Mouse (Mus musculus): ENCODE results near the gene Phf1. TPM values are rescaled to one million over a fixed set of nuclear protein-coding genes. Genes with fewer than 3 reads are reported as not detected.
A peak's percentile ranks its signal among the peaks of the same experiment; 100 is the strongest.

Gene Phf1
- polyA plus RNA-seq, 1 experiment from 2014 or later = 29.5 TPM

GRCm38 (mm10) chr17:26947231-26948100, 14.6 kb downstream of the Phf1 start:
- Histone ChIP-seq H3K4me3 (peak overlapping the region; percentile 32), H3K9ac (peak overlapping the region; percentile 41; the same call in 1 of the 2 replicates), H3K4me2 (peak overlapping the region; percentile 65), H3K4me1 (peaks cover 79% of the 10 kb centered on the region), H3K27ac (peak overlapping the region; percentile 76), H3K36me3 (replicated peaks) (no peaks in the 10 kb centered on the region), H3K27me3 (replicated peaks) (no peaks in the 10 kb centered on the region), H3K9me3 (no peaks in the 10 kb centered on the region)
- 18% methylated on average over 12 of the region's 12 CpGs for WGBS
- ATAC-seq (replicated peaks) = no peak

GRCm38 (mm10) chr17:26948316-26949050, 15.6 kb downstream of the Phf1 start:
- peaks cover 84% of the 10 kb centered on the region for H3K4me1 ChIP-seq
- H3K4me3 ChIP-seq = peak overlapping the region; percentile 72
- H3K27me3 ChIP-seq (replicated peaks) = no peaks in the 10 kb centered on the region
- ATAC-seq (replicated peaks) = no peak
- H3K27ac ChIP-seq = peak overlapping the region; percentile 92
- under 1% methylated on average over 35 of the region's 87 CpGs for WGBS
- H3K9me3 ChIP-seq = no peaks in the 10 kb centered on the region
- no peaks in the 10 kb centered on the region for H3K36me3 ChIP-seq (replicated peaks)
- peak overlapping the region; percentile 82 for H3K9ac ChIP-seq
- peak overlapping the region; percentile 83 for H3K4me2 ChIP-seq

GRCm38 (mm10) chr17:26949051-26949577, 16.3 kb downstream of the Phf1 start:
- peak overlapping the region; percentile 72 for H3K4me3 ChIP-seq
- peak overlapping the region; percentile 92 for H3K27ac ChIP-seq
- peak; percentile 13; the same call in 1 of the 2 replicates for ATAC-seq (replicated peaks)
- H3K4me1 ChIP-seq = peaks cover 87% of the 10 kb centered on the region
- 6% methylated on average over 12 of the region's 14 CpGs for WGBS
- no peaks in the 10 kb centered on the region for H3K36me3 ChIP-seq (replicated peaks)
- peak overlapping the region; percentile 83 for H3K4me2 ChIP-seq
- H3K9me3 ChIP-seq = no peaks in the 10 kb centered on the region
- H3K9ac ChIP-seq = peak overlapping the region; percentile 82
- no peaks in the 10 kb centered on the region for H3K27me3 ChIP-seq (replicated peaks)

GRCm38 (mm10) chr17:26949866-26950265, 17.0 kb downstream of the Phf1 start:
- ATAC-seq (replicated peaks) = no peak
- peak overlapping the region; percentile 82 for H3K9ac ChIP-seq
- H3K4me1 ChIP-seq = peaks cover 84% of the 10 kb centered on the region
- H3K4me2 ChIP-seq = peak overlapping the region; percentile 83
- H3K36me3 ChIP-seq (replicated peaks) = peaks cover 3% of the 10 kb centered on the region; the same call in 1 of the 2 replicates
- WGBS = 26% methylated on average over 5 of the region's 5 CpGs
- H3K27me3 ChIP-seq (replicated peaks) = no peaks in the 10 kb centered on the region
- peak overlapping the region; percentile 92 for H3K27ac ChIP-seq
- peak overlapping the region; percentile 72 for H3K4me3 ChIP-seq
- H3K9me3 ChIP-seq = no peaks in the 10 kb centered on the region

- Histone ChIP-seq H3K9me3 (no peaks in the 10 kb centered on the region), H3K27ac (peak overlapping the region; percentile 92), H3K27me3 (replicated peaks) (no peaks in the 10 kb centered on the region), H3K4me2 (peak overlapping the region; percentile 83), H3K4me3 (peak overlapping the region; percentile 72), H3K36me3 (replicated peaks) (peaks cover 11% of the 10 kb centered on the region; the same call in 1 of the 2 replicates), H3K4me1 (peaks cover 77% of the 10 kb centered on the region), H3K9ac (peak overlapping the region; percentile 82)
- ATAC-seq (replicated peaks) = no peak
- WGBS = 28% methylated on average over 7 of the region's 7 CpGs
Observed at GRCm38 (mm10) chr17:26950560-26951288, 17.9 kb downstream of the Phf1 start.

- ATAC-seq (replicated peaks) = peak; percentile 65
- Histone ChIP-seq H3K4me1 (peaks cover 70% of the 10 kb centered on the region), H3K27ac (peak overlapping the region; percentile 92), H3K4me3 (peak overlapping the region; percentile 72), H3K9ac (peak overlapping the region; percentile 82), H3K9me3 (no peaks in the 10 kb centered on the region), H3K4me2 (peak overlapping the region; percentile 83), H3K27me3 (replicated peaks) (no peaks in the 10 kb centered on the region), H3K36me3 (replicated peaks) (peaks cover 12% of the 10 kb centered on the region; the same call in 1 of the 2 replicates)
- 2% methylated on average over 11 of the region's 11 CpGs for WGBS
Observed at GRCm38 (mm10) chr17:26951406-26951805, 18.6 kb downstream of the Phf1 start.

GRCm38 (mm10) chr17:26951952-26952877, 19.4 kb downstream of the Phf1 start:
- ATAC-seq (replicated peaks) = no peak
- H3K36me3 ChIP-seq (replicated peaks) = peaks cover 19% of the 10 kb centered on the region
- peaks cover 62% of the 10 kb centered on the region for H3K4me1 ChIP-seq
- peak overlapping the region; percentile 92 for H3K27ac ChIP-seq
- peak overlapping the region; percentile 82 for H3K9ac ChIP-seq
- peak overlapping the region; percentile 72 for H3K4me3 ChIP-seq
- peak overlapping the region; percentile 83 for H3K4me2 ChIP-seq
- no peaks in the 10 kb centered on the region for H3K27me3 ChIP-seq (replicated peaks)
- no peaks in the 10 kb centered on the region for H3K9me3 ChIP-seq
- WGBS = 3% methylated on average over 23 of the region's 23 CpGs

GRCm38 (mm10) chr17:26953201-26953600, 20.3 kb downstream of the Phf1 start:
- Histone ChIP-seq H3K9me3 (no peaks in the 10 kb centered on the region), H3K9ac (peak overlapping the region; percentile 82), H3K27ac (0 out of 2 replicates have a peak overlapping the region, but pooled peaks have one; percentile 17), H3K36me3 (replicated peaks) (peaks cover 28% of the 10 kb centered on the region), H3K4me1 (peaks cover 54% of the 10 kb centered on the region), H3K4me3 (peak overlapping the region; percentile 72), H3K27me3 (replicated peaks) (no peaks in the 10 kb centered on the region), H3K4me2 (peak overlapping the region; percentile 83)
- whole genome bisulfite sequencing = 23% methylated on average over 6 of the region's 6 CpGs
- no peak for ATAC-seq (replicated peaks)

GRCm38 (mm10) chr17:26953726-26954125, 20.9 kb downstream of the Phf1 start:
- peaks cover 52% of the 10 kb centered on the region for H3K4me1 ChIP-seq
- peak overlapping the region; percentile 31; the same call in 1 of the 2 replicates for H3K27ac ChIP-seq

GRCm38 (mm10) chr17:26956309-26956708, 23.5 kb downstream of the Phf1 start:
- H3K4me1 ChIP-seq = peaks cover 28% of the 10 kb centered on the region
- WGBS = 89% methylated on average over 5 of the region's 5 CpGs
- ATAC-seq (replicated peaks) = no peak
- H3K4me2 ChIP-seq = no peak overlapping the region
- no peaks in the 10 kb centered on the region for H3K9me3 ChIP-seq
- H3K9ac ChIP-seq = no peak overlapping the region
- H3K36me3 ChIP-seq (replicated peaks) = peaks cover 57% of the 10 kb centered on the region
- H3K4me3 ChIP-seq = no peak overlapping the region
- no peaks in the 10 kb centered on the region for H3K27me3 ChIP-seq (replicated peaks)
- no peak overlapping the region for H3K27ac ChIP-seq

More at GRCm38 (mm10) chr17:26953726-26954125, 20.9 kb downstream of the Phf1 start:
- 25% methylated on average over 11 of the region's 16 CpGs for WGBS
- H3K4me3 ChIP-seq = peak overlapping the region; percentile 72
- ATAC-seq (replicated peaks) = no peak
- H3K27me3 ChIP-seq (replicated peaks) = no peaks in the 10 kb centered on the region
- peaks cover 33% of the 10 kb centered on the region for H3K36me3 ChIP-seq (replicated peaks)
- H3K4me2 ChIP-seq = peak overlapping the region; percentile 83
- H3K9me3 ChIP-seq = no peaks in the 10 kb centered on the region
- H3K9ac ChIP-seq = peak overlapping the region; percentile 82

- Histone ChIP-seq H3K4me1 (peaks cover 22% of the 10 kb centered on the region), H3K36me3 (replicated peaks) (peaks cover 62% of the 10 kb centered on the region), H3K9ac (no peak overlapping the region), H3K9me3 (no peaks in the 10 kb centered on the region), H3K27me3 (replicated peaks) (no peaks in the 10 kb centered on the region), H3K4me2 (no peak overlapping the region), H3K27ac (no peak overlapping the region), H3K4me3 (no peak overlapping the region)
- WGBS = 92% methylated on average over 18 of the region's 18 CpGs
- ATAC-seq (replicated peaks) = no peak
Observed at GRCm38 (mm10) chr17:26956895-26957294, 24.0 kb downstream of the Phf1 start.
